ENCODE assay signal across 27 mouse cellular contexts in genomic region chr14:31786906-31787305, GRCm38 (mm10). TPM values are rescaled to one million over a fixed set of nuclear protein-coding genes. Genes with fewer than 3 reads are reported as not detected.
DNase-seq lines count a peak whose midpoint lies in the region; ATAC-seq and TF ChIP-seq lines count a peak whose summit lies in the region.
"Had no signal": no experiment of that assay in that cellular context is flagged by ENCODE, and none has a peak within 500 bp of the region (broad histone marks: within the 10 kb centered on the region; RNA-seq: fewer than 3 reads in every experiment).

No protein-coding gene starts in this region.

- no peak overlapping the region for H3K4me2 ChIP-seq in forebrain, embryonic 14.5 days (ENCODE audit: low read length)
- no peak overlapping the region for H3K4me2 ChIP-seq in limb, embryonic 12.5 days
- H3K4me2 ChIP-seq in embryonic facial prominence, embryonic 14.5 days (ENCODE audit: low read depth, low read length) = no peak overlapping the region
- H3K4me2 ChIP-seq in myocyte (ENCODE audit: low read depth) = peak overlapping the region; percentile 61
- H3K4me2 ChIP-seq: forebrain, embryonic 13.5 days; heart, embryonic 15.5 days; hindbrain, embryonic 13.5 days; limb, embryonic 13.5 days; liver, embryonic 13.5 days; midbrain, embryonic 13.5 days had no signal

- H3K79me2 ChIP-seq in myocyte (ENCODE audit: control insufficient read depth, insufficient read depth) = peaks cover 40% of the 10 kb centered on the region

- no peak for ATAC-seq in forebrain, embryonic 14.5 days
- ATAC-seq in limb, embryonic 12.5 days (ENCODE audit: insufficient number of reproducible peaks, insufficient read depth, low FRiP score, low TSS enrichment, low read depth) = no peak
- ATAC-seq in embryonic facial prominence, embryonic 14.5 days (ENCODE audit: low read depth) = peak; percentile 37; the same call in 1 of the 2 replicates
- ATAC-seq: forebrain, embryonic 13.5 days; intestine, embryonic 16.5 days; midbrain, embryonic 13.5 days had no signal

- no peak overlapping the region for H3ac ChIP-seq in myocyte (ENCODE audit: control insufficient read depth, insufficient read length)

- H3K27me3 ChIP-seq in forebrain, embryonic 14.5 days (replicated peaks; ENCODE audit: control insufficient read depth, insufficient read depth, low read length) = no peaks in the 10 kb centered on the region
- H3K27me3 ChIP-seq in forebrain, embryonic 10.5 days (ENCODE audit: poor library complexity, severe bottlenecking) = no peaks in the 10 kb centered on the region
- no peaks in the 10 kb centered on the region for H3K27me3 ChIP-seq in limb, embryonic 12.5 days
- no peaks in the 10 kb centered on the region for H3K27me3 ChIP-seq in limb, embryonic 10.5 days (ENCODE audit: low read depth, poor library complexity, severe bottlenecking)
- H3K27me3 ChIP-seq in embryonic facial prominence, embryonic 14.5 days (replicated peaks; ENCODE audit: control insufficient read depth, insufficient read depth, low read length) = no peaks in the 10 kb centered on the region
- H3K27me3 ChIP-seq in myocyte (ENCODE audit: control insufficient read depth, insufficient read depth, insufficient read length) = no peaks in the 10 kb centered on the region
- H3K27me3 ChIP-seq: forebrain, embryonic 13.5 days; heart, embryonic 15.5 days; hindbrain, embryonic 13.5 days; limb, embryonic 13.5 days; liver, embryonic 13.5 days; midbrain, embryonic 13.5 days had no signal

- no peak for DNase-seq in forebrain, embryonic 14.5 days (ENCODE audit: low spot score)
- no peak for DNase-seq in forebrain, embryonic 10.5 days (ENCODE audit: extremely low spot score, low spot score)
- DNase-seq in limb, embryonic 10.5 days (ENCODE audit: low spot score) = no peak
- peak; percentile 28 for DNase-seq in embryonic facial prominence, embryonic 14.5 days (ENCODE audit: low spot score)
- DNase-seq in spleen, postnatal 10 days (ENCODE audit: low spot score in 2 of 2) = no peak
- DNase-seq in spleen, postnatal 4 days (ENCODE audit: low spot score in 2 of 2) = no peak
- DNase-seq: adrenal gland, adult 2 months; adrenal gland, postnatal 36 days; cerebellum, adult 2 months; cerebellum, postnatal 25 days; heart, adult 2 months; heart, postnatal 36 days; kidney, adult 8-10 months; kidney, postnatal 4 days; liver, embryonic 13.5 days; lung, adult 2 months; lung, postnatal 10 days had no signal

- peak overlapping the region; percentile 25; the same call in 1 of the 2 replicates for H3K9ac ChIP-seq in forebrain, embryonic 14.5 days (ENCODE audit: low read length)
- H3K9ac ChIP-seq in limb, embryonic 12.5 days (replicated peaks) = no peak overlapping the region
- H3K9ac ChIP-seq in embryonic facial prominence, embryonic 14.5 days (ENCODE audit: low read depth, low read length) = no peak overlapping the region
- H3K9ac ChIP-seq: forebrain, embryonic 13.5 days; heart, embryonic 15.5 days; hindbrain, embryonic 13.5 days; limb, embryonic 13.5 days; liver, embryonic 13.5 days; midbrain, embryonic 13.5 days had no signal

- TF ChIP-seq POLR2A in myocyte (IDR thresholded peaks at IDR 0.05; ENCODE audit: insufficient read length, low read depth) = no peak

- H3K4me3 ChIP-seq in forebrain, embryonic 14.5 days (ENCODE audit: low read depth, low read length) = no peak overlapping the region
- H3K4me3 ChIP-seq in forebrain, embryonic 10.5 days = no peak overlapping the region
- no peak overlapping the region for H3K4me3 ChIP-seq in limb, embryonic 12.5 days (replicated peaks)
- H3K4me3 ChIP-seq in limb, embryonic 10.5 days = no peak overlapping the region
- no peak overlapping the region for H3K4me3 ChIP-seq in embryonic facial prominence, embryonic 14.5 days (ENCODE audit: low read depth, low read length)
- H3K4me3 ChIP-seq in myocyte = no peak overlapping the region
- H3K4me3 ChIP-seq: forebrain, embryonic 13.5 days; heart, adult 2 months; heart, embryonic 15.5 days; hindbrain, embryonic 13.5 days; limb, embryonic 13.5 days; liver, embryonic 13.5 days; midbrain, embryonic 13.5 days had no signal

- 15% methylated on average over 2 of the region's 2 CpGs for WGBS in forebrain, embryonic 14.5 days
- WGBS in forebrain, embryonic 10.5 days = 74% methylated on average over 2 of the region's 2 CpGs
- 57% methylated on average over 2 of the region's 2 CpGs for WGBS in limb, embryonic 12.5 days
- WGBS in limb, embryonic 10.5 days = 82% methylated on average over 2 of the region's 2 CpGs
- 46% methylated on average over 2 of the region's 2 CpGs for WGBS in embryonic facial prominence, embryonic 14.5 days

- peaks cover 10% of the 10 kb centered on the region for H3K4me1 ChIP-seq in forebrain, embryonic 14.5 days (ENCODE audit: control insufficient read depth, insufficient read depth, low read length)
- H3K4me1 ChIP-seq in forebrain, embryonic 10.5 days = peaks cover 24% of the 10 kb centered on the region
- H3K4me1 ChIP-seq in limb, embryonic 12.5 days (replicated peaks) = peaks cover 6% of the 10 kb centered on the region
- peaks cover 13% of the 10 kb centered on the region for H3K4me1 ChIP-seq in limb, embryonic 10.5 days
- H3K4me1 ChIP-seq in embryonic facial prominence, embryonic 14.5 days (ENCODE audit: control insufficient read depth, insufficient read depth, low read length) = peaks cover 6% of the 10 kb centered on the region

- H3K9me3 ChIP-seq in forebrain, embryonic 14.5 days (replicated peaks; ENCODE audit: control insufficient read depth, low read length) = no peaks in the 10 kb centered on the region
- no peaks in the 10 kb centered on the region for H3K9me3 ChIP-seq in forebrain, embryonic 10.5 days
- H3K9me3 ChIP-seq in limb, embryonic 12.5 days = no peaks in the 10 kb centered on the region
- H3K9me3 ChIP-seq in limb, embryonic 10.5 days (replicated peaks) = no peaks in the 10 kb centered on the region
- no peaks in the 10 kb centered on the region for H3K9me3 ChIP-seq in embryonic facial prominence, embryonic 14.5 days (ENCODE audit: control insufficient read depth, low read length)
- H3K9me3 ChIP-seq: forebrain, embryonic 13.5 days; heart, embryonic 15.5 days; hindbrain, embryonic 13.5 days; limb, embryonic 13.5 days; liver, embryonic 13.5 days; midbrain, embryonic 13.5 days had no signal

- H3K27ac ChIP-seq in forebrain, embryonic 14.5 days (ENCODE audit: low read depth, low read length) = no peak overlapping the region
- no peak overlapping the region for H3K27ac ChIP-seq in forebrain, embryonic 10.5 days
- peak overlapping the region; percentile 12; the same call in 1 of the 2 replicates for H3K27ac ChIP-seq in limb, embryonic 12.5 days
- no peak overlapping the region for H3K27ac ChIP-seq in limb, embryonic 10.5 days
- H3K27ac ChIP-seq in embryonic facial prominence, embryonic 14.5 days (replicated peaks; ENCODE audit: low read depth, low read length) = no peak overlapping the region; the same call in 1 of the 2 replicates
- H3K27ac ChIP-seq: forebrain, embryonic 13.5 days; heart, adult 2 months; heart, embryonic 15.5 days; hindbrain, embryonic 13.5 days; kidney, postnatal 0 days; limb, embryonic 13.5 days; liver, embryonic 13.5 days; macrophage; midbrain, embryonic 13.5 days had no signal

- H3K36me3 ChIP-seq in forebrain, embryonic 14.5 days (ENCODE audit: control insufficient read depth, insufficient read depth, low read length) = no peaks in the 10 kb centered on the region
- 0 out of 2 replicates have a peak, but pooled peaks cover 6% of the 10 kb centered on the region for H3K36me3 ChIP-seq in forebrain, embryonic 10.5 days (replicated peaks)
- H3K36me3 ChIP-seq in limb, embryonic 12.5 days = no peaks in the 10 kb centered on the region
- H3K36me3 ChIP-seq in limb, embryonic 10.5 days = no peaks in the 10 kb centered on the region
- H3K36me3 ChIP-seq in embryonic facial prominence, embryonic 14.5 days (ENCODE audit: control insufficient read depth, insufficient read depth, low read length) = no peaks in the 10 kb centered on the region
- H3K36me3 ChIP-seq in myocyte (ENCODE audit: control insufficient read depth, insufficient read depth) = no peaks in the 10 kb centered on the region
- H3K36me3 ChIP-seq: heart, embryonic 15.5 days; hindbrain, embryonic 13.5 days; limb, embryonic 13.5 days; liver, embryonic 13.5 days; midbrain, embryonic 13.5 days had no signal

TF ChIP-seq in myocyte, 11 proteins besides CTCF, POLR2A, EP300 and RAD21:
- TF ChIP-seq POLR2AphosphoS2 (IDR thresholded peaks at IDR 0.05; ENCODE audit: insufficient read length, low read depth) (no peak), MYOG (IDR thresholded peaks at IDR 0.05; ENCODE audit: control insufficient read depth in 1 of 3, insufficient read depth in 1 of 3, insufficient read length in 2 of 3, low read depth in 2 of 3) (no peak), MYOD1 (IDR thresholded peaks at IDR 0.05; ENCODE audit: control insufficient read depth in 1 of 3, insufficient read length in 2 of 3, low read depth in 2 of 3) (no peak), TCF12 (IDR thresholded peaks at IDR 0.05; ENCODE audit: insufficient read depth, poor library complexity, severe bottlenecking) (no peak)

RNA-seq across cellular contexts. Expression of gene Ankrd28, which starts 43.5 kb away (rescaled TPM):
- polyA plus RNA-seq in forebrain, embryonic 14.5 days (2014; fragmentation: Nextera tagmentation; extraction: Ambion mirVana) = 9.2 and 10.6 TPM in 2 replicates
- polyA plus RNA-seq in forebrain, embryonic 10.5 days (2016; fragmentation: Nextera tagmentation; extraction: Ambion mirVana) = 13.3 and 14.1 TPM in 2 replicates
- polyA plus RNA-seq in limb, embryonic 12.5 days (2016; fragmentation: Nextera tagmentation; extraction: Ambion mirVana) = 9.7 and 12.1 TPM in 2 replicates
- polyA plus RNA-seq in limb, embryonic 10.5 days (2016; fragmentation: Nextera tagmentation; extraction: Ambion mirVana) = 8.5 and 10.1 TPM in 2 replicates
- 11.9 and 13.2 TPM in 2 replicates for polyA plus RNA-seq in embryonic facial prominence, embryonic 14.5 days (2014; fragmentation: Nextera tagmentation; extraction: Ambion mirVana)
- polyA plus RNA-seq in myocyte (2012; fragmentation: generic; extraction: Trizol) = 6.5 TPM
